ENCODE assay signal across 18 mouse cellular contexts in genomic region chr13:59888038-59889016, GRCm38 (mm10).
DNase-seq lines count a peak whose midpoint lies in the region; ATAC-seq lines count a peak whose summit lies in the region.
"Had no signal": no experiment of that assay in that cellular context is flagged by ENCODE, and none has a peak within 500 bp of the region (broad histone marks: within the 10 kb centered on the region; RNA-seq: fewer than 3 reads in every experiment).

No protein-coding gene starts in this region.

- H3K4me3 ChIP-seq in embryonic facial prominence, embryonic 14.5 days (ENCODE audit: low read depth, low read length): no peak overlapping the region
- no peak overlapping the region for H3K4me3 ChIP-seq in intestine, embryonic 15.5 days (replicated peaks)
- H3K4me3 ChIP-seq: layer of hippocampus, adult 2 months; liver, embryonic 15.5 days; midbrain, embryonic 12.5 days; myocyte had no signal

- intact Hi-C loops in left cerebral cortex, postnatal 36 days (cut with DNase I): loop anchor here (2.0 kb wide), 2 partner anchors 290 to 580 kb away; no protein-coding TSS in a partner anchor

- no peak overlapping the region for H3K9ac ChIP-seq in embryonic facial prominence, embryonic 14.5 days (ENCODE audit: low read depth, low read length)
- H3K9ac ChIP-seq in intestine, embryonic 15.5 days: no peak overlapping the region
- H3K9ac ChIP-seq: liver, embryonic 15.5 days; midbrain, embryonic 12.5 days had no signal

- no peak overlapping the region for H3K4me2 ChIP-seq in embryonic facial prominence, embryonic 14.5 days (ENCODE audit: low read depth, low read length)
- no peak overlapping the region for H3K4me2 ChIP-seq in intestine, embryonic 15.5 days (replicated peaks)
- H3K4me2 ChIP-seq: heart, embryonic 11.5 days; liver, embryonic 15.5 days; midbrain, embryonic 12.5 days had no signal

- no peak for ATAC-seq in embryonic facial prominence, embryonic 14.5 days (ENCODE audit: low read depth)
- ATAC-seq in intestine, embryonic 15.5 days: no peak
- ATAC-seq: forebrain, embryonic 16.5 days had no signal

- no peak overlapping the region for H3K27ac ChIP-seq in embryonic facial prominence, embryonic 14.5 days (replicated peaks; ENCODE audit: low read depth, low read length)
- H3K27ac ChIP-seq in intestine, embryonic 15.5 days: no peak overlapping the region
- H3K27ac ChIP-seq: layer of hippocampus, adult 2 months; liver, embryonic 15.5 days; midbrain, embryonic 12.5 days; stomach, postnatal 0 days had no signal

- no peaks in the 10 kb centered on the region for H3K9me3 ChIP-seq in embryonic facial prominence, embryonic 14.5 days (ENCODE audit: control insufficient read depth, low read length)
- H3K9me3 ChIP-seq in intestine, embryonic 15.5 days: no peaks in the 10 kb centered on the region
- H3K9me3 ChIP-seq: liver, embryonic 15.5 days had no signal

- H3K27me3 ChIP-seq in embryonic facial prominence, embryonic 14.5 days (replicated peaks; ENCODE audit: control insufficient read depth, insufficient read depth, low read length): no peaks in the 10 kb centered on the region
- peaks cover 5% of the 10 kb centered on the region; the same call in 1 of the 2 replicates for H3K27me3 ChIP-seq in intestine, embryonic 15.5 days (replicated peaks)
- H3K27me3 ChIP-seq: liver, embryonic 15.5 days had no signal

- H3K36me3 ChIP-seq in embryonic facial prominence, embryonic 14.5 days (ENCODE audit: control insufficient read depth, insufficient read depth, low read length): no peaks in the 10 kb centered on the region
- no peaks in the 10 kb centered on the region for H3K36me3 ChIP-seq in intestine, embryonic 15.5 days
- H3K36me3 ChIP-seq: liver, embryonic 15.5 days; midbrain, embryonic 12.5 days had no signal

- H3K4me1 ChIP-seq in embryonic facial prominence, embryonic 14.5 days (ENCODE audit: control insufficient read depth, insufficient read depth, low read length): 0 out of 2 replicates have a peak, but pooled peaks cover 6% of the 10 kb centered on the region
- H3K4me1 ChIP-seq in intestine, embryonic 15.5 days (replicated peaks): peaks cover 8% of the 10 kb centered on the region; the same call in 1 of the 2 replicates

- peak; percentile 66 for DNase-seq in embryo, embryonic 10 days (ENCODE audit: low spot score)
- no peak for DNase-seq in embryo, embryonic 9.5 days (ENCODE audit: extremely low spot score)
- DNase-seq in lung, postnatal 10 days: peak; percentile 24
- no peak for DNase-seq in lung, adult 18-20 months
- DNase-seq in embryonic facial prominence, embryonic 14.5 days (ENCODE audit: low spot score): peak; percentile 69
- no peak for DNase-seq in left cerebral cortex, postnatal 36 days (ENCODE audit: low spot score in 2 of 2)
- no peak for DNase-seq in layer of hippocampus, postnatal 36 days
- DNase-seq: cerebellum, postnatal 10 days; gastrocnemius, postnatal 10 days; thymus, postnatal 25 days had no signal

Comparison
In these comparisons a context has a peak if more than half of its experiments do, and no peak if none do; other contexts are left out.
1. DNase-seq: peak in embryo, embryonic 10 days (single experiment), lung, postnatal 10 days (single experiment) and embryonic facial prominence, embryonic 14.5 days (single experiment); none in embryo, embryonic 9.5 days (single experiment), lung, adult 18-20 months (0 of 2), left cerebral cortex, postnatal 36 days (0 of 2) and layer of hippocampus, postnatal 36 days (0 of 2).